Mouse (Mus musculus) midbrain, embryonic 10.5 days (tissue): ENCODE results near the gene Atf7ip2. TPM values are rescaled to one million over a fixed set of nuclear protein-coding genes. Genes with fewer than 3 reads are reported as not detected.
A peak's percentile ranks its signal among the peaks of the same experiment; 100 is the strongest.
"Not testable (repeated sequence)": the region's sequence is repeated elsewhere in the genome, so short reads cannot be mapped to it uniquely, and the experiment has no call there.

Source experiments
- DNase-seq: peaks from one replicate; pipeline ENCODE4 v3.0.0-alpha.2; 2017; ENCODE audit warnings: low spot score
- H3K27ac ChIP-seq: fragments of 300-500 bp; sonication (generic); replicated peaks from 2 replicates; pipeline ENCODE4 v1.5.1; 2016; ENCODE audit warnings: mild to moderate bottlenecking
- H3K27me3 ChIP-seq: fragments of 300-500 bp; sonication (generic); 2 replicates; pipeline ENCODE4 v1.6.1; 2016; ENCODE audit warnings: low read depth, mild to moderate bottlenecking; ENCODE audit not compliant: poor library complexity, severe bottlenecking
- H3K36me3 ChIP-seq: fragments of 300-500 bp; sonication (generic); 2 replicates; pipeline ENCODE4 v1.6.1; 2016; ENCODE audit warnings: mild to moderate bottlenecking, moderate library complexity
- H3K4me1 ChIP-seq: fragments of 300-500 bp; sonication (generic); 2 replicates; pipeline ENCODE4 v1.6.1; 2016
- H3K4me3 ChIP-seq: fragments of 300-500 bp; sonication (generic); 2 replicates; pipeline ENCODE4 v1.5.1; 2016; ENCODE audit warnings: mild to moderate bottlenecking, moderate library complexity
- H3K9me3 ChIP-seq: fragments of 300-500 bp; sonication (generic); replicated peaks from 2 replicates; pipeline ENCODE4 v1.6.1; 2016; ENCODE audit warnings: mild to moderate bottlenecking
- WGBS: fragments of 180-500 bp; shearing (Covaris S2); methylation state at CpG from one replicate; pipeline ENCODE4 v1.1.7; 2016; 5-methylcytosine and 5-hydroxymethylcytosine counted together
- polyA plus RNA-seq: library from polyadenylated mRNA; unstranded; fragments of >200 nt; fragmentation: Nextera tagmentation; extraction: Ambion mirVana; gene quantifications from 2 replicates; pipeline ENCODE4 v1.2.1, GENCODE M21; 2016

Gene Atf7ip2
- 0.72 and 0.95 TPM in 2 replicates for polyA plus RNA-seq

- Histone ChIP-seq H3K4me3 (peak within 1 kb of the TSS; percentile 61), H3K4me1 (peaks cover 10% of the 10 kb centered on the region), H3K27ac (peak within 1 kb of the TSS; percentile 50), H3K9me3 (peaks cover 5% of the 10 kb centered on the region; the same call in 1 of the 2 replicates), H3K36me3 (no peaks in the 10 kb centered on the region), H3K27me3 (peaks cover 11% of the 10 kb centered on the region)
- WGBS, result under 1% methylated on average over 63 of the region's 63 CpGs
- peak; percentile 93 for DNase-seq
Observed at GRCm38 (mm10) chr16:10192679-10193506, at the start of gene Atf7ip2. Atf7ip2 (plus strand) TSS chr16:10192712.

- WGBS, result 85% methylated on average over 2 of the region's 2 CpGs
- H3K9me3 ChIP-seq, result no peaks in the 10 kb centered on the region
- H3K36me3 ChIP-seq, result no peaks in the 10 kb centered on the region
- no peak for DNase-seq
- no peak overlapping the region for H3K4me3 ChIP-seq
- H3K4me1 ChIP-seq, result no peaks in the 10 kb centered on the region
- no peaks in the 10 kb centered on the region for H3K27me3 ChIP-seq
- H3K27ac ChIP-seq, result no peak overlapping the region
Observed at GRCm38 (mm10) chr16:10143166-10143565, 49.3 kb upstream of the Atf7ip2 start.

GRCm38 (mm10) chr16:10147401-10147800, 45.1 kb upstream of the Atf7ip2 start:
- H3K27me3 ChIP-seq, result no peaks in the 10 kb centered on the region
- 92% methylated on average over 5 of the region's 5 CpGs for WGBS
- no peak overlapping the region for H3K27ac ChIP-seq
- DNase-seq, result no peak
- H3K4me1 ChIP-seq, result no peaks in the 10 kb centered on the region
- no peaks in the 10 kb centered on the region for H3K9me3 ChIP-seq
- H3K4me3 ChIP-seq, result no peak overlapping the region
- no peaks in the 10 kb centered on the region for H3K36me3 ChIP-seq

- Histone ChIP-seq H3K4me3 (no peak overlapping the region), H3K27ac (no peak overlapping the region), H3K36me3 (no peaks in the 10 kb centered on the region), H3K27me3 (no peaks in the 10 kb centered on the region), H3K4me1 (no peaks in the 10 kb centered on the region), H3K9me3 (peaks cover 2% of the 10 kb centered on the region; the same call in 1 of the 2 replicates)
- 94% methylated on average over 8 of the region's 8 CpGs for WGBS
- no peak for DNase-seq
Observed at GRCm38 (mm10) chr16:10169123-10169905, 23.2 kb upstream of the Atf7ip2 start.

GRCm38 (mm10) chr16:10170005-10170404, 22.5 kb upstream of the Atf7ip2 start, which contains the start of gene Rpl39l:
Rpl39l (plus strand) TSS chr16:10170226.
- H3K9me3 ChIP-seq, result peaks cover 2% of the 10 kb centered on the region; the same call in 1 of the 2 replicates

GRCm38 (mm10) chr16:10171276-10171675, 21.2 kb upstream of the Atf7ip2 start:
- 88% methylated on average over 4 of the region's 4 CpGs for WGBS
- no peaks in the 10 kb centered on the region for H3K36me3 ChIP-seq
- no peak overlapping the region for H3K27ac ChIP-seq
- H3K9me3 ChIP-seq, result peaks cover 2% of the 10 kb centered on the region; the same call in 1 of the 2 replicates
- no peaks in the 10 kb centered on the region for H3K4me1 ChIP-seq
- no peak overlapping the region for H3K4me3 ChIP-seq
- no peaks in the 10 kb centered on the region for H3K27me3 ChIP-seq
- no peak for DNase-seq

More at GRCm38 (mm10) chr16:10170005-10170404, 22.5 kb upstream of the Atf7ip2 start, which contains the start of gene Rpl39l:
- H3K27ac ChIP-seq, result no peak within 1 kb of the TSS
- DNase-seq, result no peak
- no peaks in the 10 kb centered on the region for H3K4me1 ChIP-seq
- WGBS, result 86% methylated on average over 22 of the region's 22 CpGs
- no peaks in the 10 kb centered on the region for H3K36me3 ChIP-seq
- no peaks in the 10 kb centered on the region for H3K27me3 ChIP-seq
- no peak within 1 kb of the TSS for H3K4me3 ChIP-seq

GRCm38 (mm10) chr16:10172179-10172820, 20.2 kb upstream of the Atf7ip2 start:
- 96% methylated on average over 3 of the region's 3 CpGs for WGBS
- Histone ChIP-seq H3K27ac (no peak overlapping the region), H3K36me3 (no peaks in the 10 kb centered on the region), H3K4me1 (no peaks in the 10 kb centered on the region), H3K9me3 (peaks cover 8% of the 10 kb centered on the region), H3K27me3 (no peaks in the 10 kb centered on the region), H3K4me3 (no peak overlapping the region)
- no peak for DNase-seq

GRCm38 (mm10) chr16:10187461-10187860, 5.1 kb upstream of the Atf7ip2 start:
- H3K27ac ChIP-seq, H3K27me3 ChIP-seq, H3K4me1 ChIP-seq, H3K36me3 ChIP-seq, DNase-seq, H3K4me3 ChIP-seq: not testable (repeated sequence)
- H3K9me3 ChIP-seq, result peaks cover 53% of the 10 kb centered on the region
- WGBS, result 96% methylated on average over 10 of the region's 10 CpGs

GRCm38 (mm10) chr16:10208777-10209176, 16.3 kb downstream of the Atf7ip2 start:
- no peaks in the 10 kb centered on the region for H3K4me1 ChIP-seq
- no peak overlapping the region for H3K27ac ChIP-seq
- H3K36me3 ChIP-seq, result no peaks in the 10 kb centered on the region
- WGBS, result 83% methylated on average over 1 of the region's 1 CpGs
- DNase-seq, result no peak
- no peaks in the 10 kb centered on the region for H3K27me3 ChIP-seq
- no peaks in the 10 kb centered on the region for H3K9me3 ChIP-seq
- no peak overlapping the region for H3K4me3 ChIP-seq

- DNase-seq, H3K9me3 ChIP-seq, H3K27me3 ChIP-seq, H3K36me3 ChIP-seq, H3K4me1 ChIP-seq, H3K27ac ChIP-seq, H3K4me3 ChIP-seq: not testable (repeated sequence)
- WGBS, result 97% methylated on average over 1 of the region's 1 CpGs
Observed at GRCm38 (mm10) chr16:10216366-10216765, 23.9 kb downstream of the Atf7ip2 start.

GRCm38 (mm10) chr16:10217020-10217419, 24.5 kb downstream of the Atf7ip2 start:
- not testable (repeated sequence) for H3K27me3 ChIP-seq, H3K36me3 ChIP-seq, H3K4me1 ChIP-seq, H3K27ac ChIP-seq, H3K9me3 ChIP-seq, H3K4me3 ChIP-seq, DNase-seq
- WGBS, result 86% methylated on average over 2 of the region's 2 CpGs

- 18% methylated on average over 2 of the region's 2 CpGs for WGBS
- H3K9me3 ChIP-seq, result 0 out of 2 replicates have a peak, but pooled peaks cover 7% of the 10 kb centered on the region
- 0 out of 2 replicates have a peak, but pooled peaks cover 2% of the 10 kb centered on the region for H3K4me1 ChIP-seq
- no peaks in the 10 kb centered on the region for H3K27me3 ChIP-seq
- H3K4me3 ChIP-seq, result no peak overlapping the region
- DNase-seq, result no peak
- H3K27ac ChIP-seq, result no peak overlapping the region
- H3K36me3 ChIP-seq, result no peaks in the 10 kb centered on the region
Observed at GRCm38 (mm10) chr16:10227361-10227760, 34.8 kb downstream of the Atf7ip2 start.
